Mouse (Mus musculus) intestine, postnatal 0 days (tissue): ENCODE measurements around the gene Scnm1. TPM values are rescaled to one million over a fixed set of nuclear protein-coding genes. Genes with fewer than 3 reads are reported as not detected.
"Not testable (repeated sequence)": the region's sequence is repeated elsewhere in the genome, so short reads cannot be mapped to it uniquely, and the experiment has no call there.

Source experiments
- ATAC-seq: fragments of 200-750 bp; cut with Nextera tagmentation; 2 replicates; pipeline ENCODE4 v1.8.0; 2017; ENCODE audit warnings: mild to moderate bottlenecking, moderate TSS enrichment, moderate library complexity
- H3K27ac ChIP-seq: fragments of 300-500 bp; sonication (generic); 2 replicates; pipeline ENCODE4 v1.5.1; 2014; ENCODE audit warnings: mild to moderate bottlenecking, low read depth, low read length, moderate library complexity
- H3K27me3 ChIP-seq: fragments of 300-500 bp; sonication (generic); replicated peaks from 2 replicates; pipeline ENCODE4 v1.6.1; 2014; ENCODE audit warnings: low read length, mixed read lengths; ENCODE audit not compliant: control insufficient read depth, insufficient read depth
- H3K36me3 ChIP-seq: fragments of 300-500 bp; sonication (generic); 2 replicates; pipeline ENCODE4 v1.6.1; 2014; ENCODE audit warnings: mild to moderate bottlenecking, moderate library complexity; ENCODE audit not compliant: control insufficient read depth, insufficient read depth
- H3K4me1 ChIP-seq: fragments of 300-500 bp; sonication (generic); replicated peaks from 2 replicates; pipeline ENCODE4 v1.6.1; 2014; ENCODE audit warnings: antibody characterized with exemption, low read length, mixed read lengths; ENCODE audit not compliant: control insufficient read depth, insufficient read depth
- H3K4me2 ChIP-seq: fragments of 300-500 bp; sonication (generic); replicated peaks from 2 replicates; pipeline ENCODE4 v1.6.1; 2014; ENCODE audit warnings: low read depth, mild to moderate bottlenecking, moderate library complexity
- H3K4me3 ChIP-seq: fragments of 300-500 bp; sonication (generic); 2 replicates; pipeline ENCODE4 v1.5.1; 2014; ENCODE audit warnings: low read depth, low read length
- H3K9ac ChIP-seq: fragments of 300-500 bp; sonication (generic); 2 replicates; pipeline ENCODE4 v1.6.1; 2014; ENCODE audit warnings: mild to moderate bottlenecking, low read depth, low read length
- H3K9me3 ChIP-seq: fragments of 300-500 bp; sonication (generic); 2 replicates; pipeline ENCODE4 v1.6.1; 2016; ENCODE audit warnings: mixed run types; ENCODE audit not compliant: control insufficient read depth
- CTCF ChIP-seq: sonication (generic); IDR thresholded peaks from 2 replicates; pipeline ENCODE4 v1.5.1; 2016; ENCODE audit warnings: low read depth, mild to moderate bottlenecking, control low read depth, antibody characterized with exemption, moderate library complexity
- WGBS: fragments of 180-500 bp; shearing (Covaris S2); extraction: QIAGEN DNeasy Blood & Tissue Kit; methylation state at CpG from one replicate; pipeline ENCODE4 v1.1.7; 2014; 5-methylcytosine and 5-hydroxymethylcytosine counted together
- polyA plus RNA-seq: library from polyadenylated mRNA; unstranded; fragments of >200 nt; fragmentation: Nextera tagmentation; extraction: Ambion mirVana; gene quantifications from 2 replicates; pipeline ENCODE4 v1.2.1, GENCODE M21; 2015

The Scnm1 gene
- polyA plus RNA-seq, 1 experiment from 2014 or later: 49.3 TPM

- Histone ChIP-seq H3K36me3 (peaks cover 17% of the 10 kb centered on the region), H3K4me1 (peaks cover 7% of the 10 kb centered on the region; the same call in 1 of the 2 replicates), H3K9ac (no peak overlapping the region), H3K27ac (peak overlapping the region; percentile 46; the same call in 1 of the 2 replicates), H3K4me3 (peak overlapping the region; percentile 33), H3K4me2 (peak overlapping the region; percentile 69), H3K9me3 (no peaks in the 10 kb centered on the region), H3K27me3 (no peaks in the 10 kb centered on the region)
- 8% methylated on average over 6 of the region's 6 CpGs for WGBS
- no peak for TF ChIP-seq CTCF
- 0 out of 2 replicates have a peak, but pooled peaks have one; percentile 37 for ATAC-seq
Observed at GRCm38 (mm10) chr3:95135023-95135422, 1.2 kb upstream of the Scnm1 start.

GRCm38 (mm10) chr3:95134133-95134532 is 322 bp upstream of the Scnm1 start:
- not testable (repeated sequence) for H3K4me1 ChIP-seq, H3K9me3 ChIP-seq, H3K4me2 ChIP-seq, H3K9ac ChIP-seq, H3K27me3 ChIP-seq, H3K27ac ChIP-seq
- ATAC-seq: peak; percentile 19; the same call in 1 of the 2 replicates
- H3K36me3 ChIP-seq: peaks cover 20% of the 10 kb centered on the region
- H3K4me3 ChIP-seq: peak overlapping the region; percentile 72
- WGBS: no CpG with 5 or more reads among the region's 12 CpGs

- Histone ChIP-seq H3K9ac (peak overlapping the region; percentile 75), H3K9me3 (no peaks in the 10 kb centered on the region), H3K27me3 (no peaks in the 10 kb centered on the region), H3K36me3 (peaks cover 29% of the 10 kb centered on the region), H3K4me3 (peak overlapping the region; percentile 72), H3K4me2 (peak overlapping the region; percentile 86), H3K4me1 (peaks cover 7% of the 10 kb centered on the region; the same call in 1 of the 2 replicates), H3K27ac (no peak overlapping the region)
- WGBS: 52% methylated on average over 11 of the region's 11 CpGs
- no peak for TF ChIP-seq CTCF
- peak; percentile 1; the same call in 1 of the 2 replicates for ATAC-seq
Observed at GRCm38 (mm10) chr3:95133176-95133575, 635 bp downstream of the Scnm1 start.

DNA sequence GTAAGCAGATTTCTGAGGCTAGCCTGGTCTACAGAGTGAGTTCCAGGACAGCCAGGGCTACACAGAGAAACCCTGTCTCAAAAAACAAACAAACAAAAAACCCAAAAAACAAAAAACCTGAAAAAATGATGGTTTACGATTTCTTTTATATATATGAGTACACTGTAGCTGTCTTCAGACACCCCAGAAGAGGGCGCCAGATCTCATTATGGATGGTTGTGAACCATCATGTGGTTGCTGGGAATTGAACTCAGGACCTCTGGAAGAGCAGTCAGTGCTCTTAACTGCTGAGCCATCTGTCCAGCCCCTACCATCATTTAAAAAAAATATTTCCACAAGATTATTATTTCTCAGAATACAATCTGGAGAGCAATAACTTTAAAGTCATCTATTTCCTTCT is 1.4 kb downstream of the Scnm1 start:
- peaks cover 28% of the 10 kb centered on the region for H3K36me3 ChIP-seq
- whole genome bisulfite sequencing: 94% methylated on average over 2 of the region's 2 CpGs
- H3K4me3 ChIP-seq, H3K27me3 ChIP-seq, H3K4me2 ChIP-seq, H3K9me3 ChIP-seq, H3K4me1 ChIP-seq, H3K27ac ChIP-seq, H3K9ac ChIP-seq, ATAC-seq: not testable (repeated sequence)
- TF ChIP-seq CTCF: peak; percentile 49

- Histone ChIP-seq H3K9me3 (no peaks in the 10 kb centered on the region), H3K4me1 (peaks cover 7% of the 10 kb centered on the region; the same call in 1 of the 2 replicates), H3K27me3 (no peaks in the 10 kb centered on the region), H3K4me3 (no peak overlapping the region), H3K36me3 (peaks cover 28% of the 10 kb centered on the region), H3K4me2 (no peak overlapping the region), H3K27ac (no peak overlapping the region), H3K9ac (no peak overlapping the region)
- WGBS: 81% methylated on average over 5 of the region's 5 CpGs
- TF ChIP-seq CTCF: no peak
- ATAC-seq: no peak
Observed at GRCm38 (mm10) chr3:95130081-95130480, 3.7 kb downstream of the Scnm1 start.

GRCm38 (mm10) chr3:95129226-95129651 is 4.6 kb downstream of the Scnm1 start:
- no peaks in the 10 kb centered on the region for H3K9me3 ChIP-seq
- H3K36me3 ChIP-seq: peaks cover 28% of the 10 kb centered on the region
- H3K4me3 ChIP-seq: no peak overlapping the region
- no peak overlapping the region for H3K27ac ChIP-seq
- no peak for TF ChIP-seq CTCF
- H3K9ac ChIP-seq: no peak overlapping the region
- no peak overlapping the region for H3K4me2 ChIP-seq
- no peaks in the 10 kb centered on the region for H3K27me3 ChIP-seq
- no peak for ATAC-seq
- peaks cover 7% of the 10 kb centered on the region; the same call in 1 of the 2 replicates for H3K4me1 ChIP-seq
- WGBS: 65% methylated on average over 6 of the region's 6 CpGs

DNA sequence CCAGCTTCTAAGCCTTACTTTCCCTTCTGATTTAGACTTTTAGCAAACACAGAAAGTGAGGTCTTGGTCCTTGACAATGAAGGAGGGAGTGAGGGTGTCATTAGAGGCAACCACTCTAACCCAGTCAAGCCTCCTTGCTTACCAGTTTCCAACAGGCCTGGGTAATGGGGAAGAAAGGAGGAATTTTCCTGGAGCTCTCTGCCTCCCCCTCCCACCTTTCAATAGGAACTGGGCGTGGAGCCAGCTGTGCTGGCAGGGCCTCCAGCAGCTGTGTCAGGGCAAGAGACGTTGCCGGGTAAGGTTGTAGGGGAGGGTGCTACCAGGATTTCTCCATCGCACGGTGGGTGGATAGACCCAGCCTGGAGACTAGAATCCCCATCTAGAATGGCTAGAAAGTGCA is 8.8 kb downstream of the Scnm1 start:
- no peak for ATAC-seq

More for the DNA sequence above, 8.8 kb downstream of the Scnm1 start:
- H3K4me3 ChIP-seq: no peak overlapping the region
- no peak overlapping the region for H3K27ac ChIP-seq
- no peak for TF ChIP-seq CTCF
- no peaks in the 10 kb centered on the region for H3K9me3 ChIP-seq
- H3K27me3 ChIP-seq: no peaks in the 10 kb centered on the region
- H3K9ac ChIP-seq: no peak overlapping the region
- H3K36me3 ChIP-seq: peaks cover 46% of the 10 kb centered on the region
- WGBS: 20% methylated on average over 5 of the region's 5 CpGs
- H3K4me2 ChIP-seq: no peak overlapping the region
- H3K4me1 ChIP-seq: no peaks in the 10 kb centered on the region
